Mouse (Mus musculus) neural tube, embryonic 15.5 days (tissue): Measurements from ENCODE around the gene Slc26a1. TPM values are rescaled to one million over a fixed set of nuclear protein-coding genes. Genes with fewer than 3 reads are reported as not detected.
A peak's percentile ranks its signal among the peaks of the same experiment; 100 is the strongest.

Experiments
- ATAC-seq: fragments of 200-750 bp; cut with Nextera tagmentation; 2 replicates; pipeline ENCODE4 v1.8.0; 2017; ENCODE audit warnings: mild to moderate bottlenecking, moderate TSS enrichment, moderate library complexity; ENCODE audit not compliant: low FRiP score
- H3K27ac ChIP-seq: fragments of 300-500 bp; sonication (generic); replicated peaks from 2 replicates; pipeline ENCODE4 v1.5.1; 2015; ENCODE audit warnings: mild to moderate bottlenecking, inconsistent platforms
- H3K27me3 ChIP-seq: fragments of 300-500 bp; sonication (generic); replicated peaks from 2 replicates; pipeline ENCODE4 v1.6.1; 2015; ENCODE audit warnings: inconsistent platforms
- H3K36me3 ChIP-seq: fragments of 300-500 bp; sonication (generic); 2 replicates; pipeline ENCODE4 v1.6.1; 2015; ENCODE audit warnings: inconsistent platforms
- H3K4me1 ChIP-seq: fragments of 300-500 bp; sonication (generic); 2 replicates; pipeline ENCODE4 v1.6.1; 2015; ENCODE audit warnings: inconsistent platforms
- H3K4me2 ChIP-seq: fragments of 300-500 bp; sonication (generic); 2 replicates; pipeline ENCODE4 v1.6.1; 2015; ENCODE audit warnings: inconsistent platforms, mild to moderate bottlenecking, moderate library complexity
- H3K4me3 ChIP-seq: fragments of 300-500 bp; sonication (generic); replicated peaks from 2 replicates; pipeline ENCODE4 v1.5.1; 2015; ENCODE audit warnings: mild to moderate bottlenecking, inconsistent platforms
- H3K9ac ChIP-seq: fragments of 300-500 bp; sonication (generic); replicated peaks from 2 replicates; pipeline ENCODE4 v1.6.1; 2015; ENCODE audit warnings: mild to moderate bottlenecking, inconsistent platforms
- H3K9me3 ChIP-seq: fragments of 300-500 bp; sonication (generic); replicated peaks from 2 replicates; pipeline ENCODE4 v1.6.1; 2016; ENCODE audit warnings: inconsistent platforms
- WGBS: fragments of 180-500 bp; shearing (Covaris S2); methylation state at CpG from one replicate; pipeline ENCODE4 v1.1.7; 2015; ENCODE audit warnings: mixed read lengths; 5-methylcytosine and 5-hydroxymethylcytosine counted together
- polyA plus RNA-seq: library from polyadenylated mRNA; unstranded; fragments of >200 nt; fragmentation: Nextera tagmentation; extraction: Ambion mirVana; gene quantifications from 2 replicates; pipeline ENCODE4 v1.2.1, GENCODE M21; 2015

Slc26a1 gene
- polyA plus RNA-seq, 1 experiment from 2014 or later = 2.6 TPM

GRCm38 (mm10) chr5:108668387-108668932 lies 6.9 kb downstream of the Slc26a1 start:
- H3K27me3 ChIP-seq = no peaks in the 10 kb centered on the region
- peak overlapping the region; percentile 53 for H3K9ac ChIP-seq
- peak overlapping the region; percentile 71 for H3K4me2 ChIP-seq
- 11% methylated on average over 3 of the region's 3 CpGs for WGBS
- peaks cover 20% of the 10 kb centered on the region; the same call in 1 of the 2 replicates for H3K36me3 ChIP-seq
- H3K9me3 ChIP-seq = no peaks in the 10 kb centered on the region
- H3K27ac ChIP-seq = peak overlapping the region; percentile 87
- no peak; the same call in 1 of the 2 replicates for ATAC-seq
- H3K4me3 ChIP-seq = peak overlapping the region; percentile 53
- peaks cover 25% of the 10 kb centered on the region for H3K4me1 ChIP-seq

DNA sequence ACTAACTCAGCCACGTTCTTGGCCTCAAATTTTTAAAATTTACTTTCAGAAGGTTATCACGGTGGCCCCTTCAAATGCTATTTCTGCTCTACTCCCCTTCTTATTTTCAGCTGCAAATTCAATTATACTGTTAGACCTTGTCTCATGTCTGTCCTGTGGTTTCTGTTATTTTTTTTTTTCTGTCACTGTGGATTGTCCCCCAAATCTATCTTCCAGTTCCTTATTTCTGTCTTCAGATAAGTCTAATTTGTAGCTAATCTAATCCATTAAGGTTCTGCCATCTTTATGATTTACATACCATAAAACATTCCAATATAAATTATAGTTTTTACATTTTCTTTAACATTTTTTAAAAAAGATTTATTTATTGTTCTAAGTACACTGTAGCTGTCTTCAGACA lies 8.0 kb downstream of the Slc26a1 start:
- 88% methylated on average over 2 of the region's 2 CpGs for WGBS
- Histone ChIP-seq H3K4me1 (peaks cover 25% of the 10 kb centered on the region), H3K27ac (no peak overlapping the region), H3K36me3 (peaks cover 11% of the 10 kb centered on the region; the same call in 1 of the 2 replicates), H3K4me3 (no peak overlapping the region), H3K9me3 (no peaks in the 10 kb centered on the region), H3K4me2 (no peak overlapping the region), H3K9ac (no peak overlapping the region), H3K27me3 (no peaks in the 10 kb centered on the region)
- ATAC-seq = no peak

- no peaks in the 10 kb centered on the region for H3K36me3 ChIP-seq
- H3K27me3 ChIP-seq = no peaks in the 10 kb centered on the region
- no peak overlapping the region for H3K27ac ChIP-seq
- WGBS = 44% methylated on average over 3 of the region's 3 CpGs
- H3K4me1 ChIP-seq = peaks cover 24% of the 10 kb centered on the region
- no peak overlapping the region for H3K9ac ChIP-seq
- no peak overlapping the region for H3K4me3 ChIP-seq
- ATAC-seq = no peak
- no peak overlapping the region for H3K4me2 ChIP-seq
- H3K9me3 ChIP-seq = no peaks in the 10 kb centered on the region
Observed at GRCm38 (mm10) chr5:108665066-108665465, 10.3 kb downstream of the Slc26a1 start.

GRCm38 (mm10) chr5:108662772-108663171 lies 12.6 kb downstream of the Slc26a1 start:
- no peak for ATAC-seq
- Histone ChIP-seq H3K9ac (no peak overlapping the region), H3K4me3 (no peak overlapping the region), H3K4me1 (peaks cover 28% of the 10 kb centered on the region), H3K27me3 (no peaks in the 10 kb centered on the region), H3K4me2 (no peak overlapping the region), H3K36me3 (peaks cover under 1% of the 10 kb centered on the region; the same call in 1 of the 2 replicates), H3K27ac (no peak overlapping the region), H3K9me3 (no peaks in the 10 kb centered on the region)
- WGBS = 82% methylated on average over 4 of the region's 4 CpGs

- H3K36me3 ChIP-seq = peaks cover 17% of the 10 kb centered on the region
- ATAC-seq = peak; percentile 98
- H3K9me3 ChIP-seq = no peaks in the 10 kb centered on the region
- H3K4me1 ChIP-seq = peaks cover 33% of the 10 kb centered on the region
- WGBS = 10% methylated on average over 35 of the region's 36 CpGs
- H3K27me3 ChIP-seq = no peaks in the 10 kb centered on the region
- H3K27ac ChIP-seq = peak overlapping the region; percentile 72
- H3K9ac ChIP-seq = peak overlapping the region; percentile 93
- H3K4me2 ChIP-seq = peak overlapping the region; percentile 92
- H3K4me3 ChIP-seq = peak overlapping the region; percentile 98
Observed at GRCm38 (mm10) chr5:108660632-108661268, 14.6 kb downstream of the Slc26a1 start.

- H3K4me3 ChIP-seq = peak within 1 kb of the TSS; percentile 98
- 11% methylated on average over 23 of the region's 24 CpGs for WGBS
- no peaks in the 10 kb centered on the region for H3K27me3 ChIP-seq
- H3K4me2 ChIP-seq = peak within 1 kb of the TSS; percentile 92
- peak within 1 kb of the TSS; percentile 93 for H3K9ac ChIP-seq
- peaks cover 25% of the 10 kb centered on the region for H3K36me3 ChIP-seq
- peaks cover 33% of the 10 kb centered on the region for H3K4me1 ChIP-seq
- H3K9me3 ChIP-seq = no peaks in the 10 kb centered on the region
- peak; percentile 46 for ATAC-seq
- peak within 1 kb of the TSS; percentile 72 for H3K27ac ChIP-seq
Observed at GRCm38 (mm10) chr5:108659698-108660631, 15.4 kb downstream of the Slc26a1 start, which contains the start of gene Idua. Gene Idua, plus strand, starts transcription at chr5:108660331.

DNA sequence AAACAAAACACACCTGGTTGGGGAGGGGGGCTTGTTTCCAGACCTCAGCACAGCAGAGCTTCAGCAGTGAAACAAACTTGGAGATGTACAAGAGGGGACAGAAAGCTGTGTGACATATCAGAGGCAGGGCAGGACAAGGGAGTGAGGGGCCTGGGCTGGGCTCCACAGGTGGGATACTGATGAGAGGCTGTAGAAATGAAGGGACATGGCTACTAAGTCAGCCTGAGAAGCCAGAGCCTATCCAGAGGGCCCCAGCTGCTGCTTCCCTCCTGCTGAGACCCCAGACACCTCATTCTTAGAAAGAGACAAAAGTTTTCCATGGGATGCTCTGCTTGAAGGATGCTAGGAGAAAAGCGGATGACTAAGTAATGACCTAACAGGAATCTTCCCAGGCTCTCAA lies 16.8 kb downstream of the Slc26a1 start:
- Histone ChIP-seq H3K9ac (0 out of 2 replicates have a peak overlapping the region, but pooled peaks have one; percentile 14), H3K4me3 (no peak overlapping the region), H3K27ac (no peak overlapping the region), H3K4me1 (peaks cover 33% of the 10 kb centered on the region), H3K9me3 (no peaks in the 10 kb centered on the region), H3K36me3 (peaks cover 39% of the 10 kb centered on the region), H3K27me3 (no peaks in the 10 kb centered on the region), H3K4me2 (peak overlapping the region; percentile 92; the same call in 1 of the 2 replicates)
- WGBS = 81% methylated on average over 1 of the region's 1 CpGs
- no peak for ATAC-seq

DNA sequence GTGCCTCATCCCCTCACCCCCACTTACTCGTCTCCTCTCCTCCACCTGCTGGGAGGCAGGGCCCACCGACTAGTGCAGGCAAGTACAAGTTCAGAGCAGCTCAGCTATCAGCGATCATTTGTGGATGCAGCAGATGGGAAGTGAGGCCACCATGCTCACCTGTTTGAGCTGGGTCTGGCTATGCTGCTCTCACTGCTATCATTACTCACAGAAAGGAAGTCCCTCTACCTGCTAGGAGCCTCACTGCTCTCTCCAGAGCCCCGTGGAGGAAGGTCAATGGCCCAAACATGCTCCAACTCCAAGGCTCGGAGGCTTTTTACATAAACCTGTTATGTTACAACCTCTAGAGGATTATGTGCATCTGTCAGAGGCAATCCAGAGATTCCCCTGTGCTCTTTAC lies 18.0 kb downstream of the Slc26a1 start:
- 75% methylated on average over 5 of the region's 5 CpGs for WGBS
- Histone ChIP-seq H3K4me3 (no peak overlapping the region), H3K27me3 (no peaks in the 10 kb centered on the region), H3K4me2 (no peak overlapping the region), H3K9ac (no peak overlapping the region), H3K9me3 (no peaks in the 10 kb centered on the region), H3K27ac (no peak overlapping the region), H3K4me1 (peaks cover 33% of the 10 kb centered on the region), H3K36me3 (peaks cover 51% of the 10 kb centered on the region)
- no peak for ATAC-seq

- H3K27me3 ChIP-seq = no peaks in the 10 kb centered on the region
- peaks cover 32% of the 10 kb centered on the region for H3K4me1 ChIP-seq
- H3K36me3 ChIP-seq = peaks cover 59% of the 10 kb centered on the region
- no peak overlapping the region for H3K27ac ChIP-seq
- WGBS = 94% methylated on average over 15 of the region's 15 CpGs
- ATAC-seq = no peak
- H3K4me2 ChIP-seq = no peak overlapping the region
- no peak overlapping the region for H3K4me3 ChIP-seq
- H3K9ac ChIP-seq = no peak overlapping the region
- H3K9me3 ChIP-seq = no peaks in the 10 kb centered on the region
Observed at GRCm38 (mm10) chr5:108655891-108656650, 19.3 kb downstream of the Slc26a1 start.

DNA sequence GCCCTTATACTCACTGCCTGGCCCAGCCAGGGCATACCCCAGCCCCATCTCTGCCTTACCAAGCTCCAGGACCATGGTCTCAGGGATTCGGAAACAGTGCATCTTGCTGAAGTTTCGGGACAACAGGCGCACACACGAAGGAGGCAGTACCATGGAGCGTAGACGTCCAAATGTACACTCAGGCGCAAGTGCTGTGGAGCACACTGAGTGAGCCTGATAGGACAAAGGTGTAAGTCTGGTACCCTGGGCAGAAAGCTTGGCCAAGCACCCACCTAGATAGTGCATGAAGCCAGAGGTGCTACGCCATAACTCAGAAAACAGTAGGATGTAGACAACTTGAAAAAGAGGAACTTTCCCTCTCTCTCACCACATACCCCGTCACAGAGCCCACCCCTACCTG lies 20.0 kb downstream of the Slc26a1 start:
- no peak overlapping the region for H3K4me2 ChIP-seq
- H3K27me3 ChIP-seq = no peaks in the 10 kb centered on the region
- no peak overlapping the region for H3K4me3 ChIP-seq
- 98% methylated on average over 9 of the region's 9 CpGs for WGBS
- no peak overlapping the region for H3K27ac ChIP-seq
- H3K9me3 ChIP-seq = no peaks in the 10 kb centered on the region
- peaks cover 29% of the 10 kb centered on the region for H3K4me1 ChIP-seq
- peaks cover 64% of the 10 kb centered on the region for H3K36me3 ChIP-seq
- H3K9ac ChIP-seq = no peak overlapping the region
- no peak for ATAC-seq

- Histone ChIP-seq H3K4me3 (no peak overlapping the region), H3K36me3 (peaks cover 73% of the 10 kb centered on the region), H3K27ac (no peak overlapping the region), H3K9ac (no peak overlapping the region), H3K4me2 (no peak overlapping the region), H3K9me3 (no peaks in the 10 kb centered on the region), H3K27me3 (no peaks in the 10 kb centered on the region), H3K4me1 (peaks cover 22% of the 10 kb centered on the region)
- no peak for ATAC-seq
- 94% methylated on average over 10 of the region's 10 CpGs for WGBS
Observed at GRCm38 (mm10) chr5:108654444-108654990, 20.9 kb downstream of the Slc26a1 start.
